In the genomic region with DNA sequence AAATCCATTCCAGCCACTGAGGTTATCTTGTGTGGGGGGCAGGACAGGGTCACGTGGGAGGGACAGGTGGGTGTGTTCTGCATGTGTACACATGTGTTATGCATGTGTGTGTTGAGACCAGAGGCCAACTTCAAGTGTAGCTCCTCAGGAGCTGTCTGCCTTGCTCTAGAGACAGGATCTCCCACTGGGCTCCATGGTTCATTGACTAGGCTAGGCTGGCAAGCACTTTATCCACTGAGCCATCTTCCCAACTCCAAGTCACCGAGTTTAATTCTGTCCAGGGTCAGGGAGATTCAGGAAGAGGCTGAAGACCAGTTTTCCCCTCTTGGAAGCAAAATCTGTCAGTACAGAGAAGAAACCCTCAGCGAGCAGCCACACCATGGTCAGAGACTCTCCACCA, we compare ENCODE assay signal across 24 mouse cellular contexts. TPM values are rescaled to one million over a fixed set of nuclear protein-coding genes. Genes with fewer than 3 reads are reported as not detected.
A peak's percentile ranks its signal among the peaks of the same experiment; 100 is the strongest.
DNase-seq lines count a peak whose midpoint lies in the region; ATAC-seq and TF ChIP-seq lines count a peak whose summit lies in the region.
"Had no signal": no experiment of that assay in that cellular context is flagged by ENCODE, and none has a peak within 500 bp of the region (broad histone marks: within the 10 kb centered on the region; RNA-seq: fewer than 3 reads in every experiment).

No protein-coding gene starts in this region.

- no peak for TF ChIP-seq POLR2A in bone marrow macrophage, adult 2 months (IDR thresholded peaks at IDR 0.05; ENCODE audit: borderline replicate concordance, low read depth, low read length)

- no peak overlapping the region for H3K4me3 ChIP-seq in liver, postnatal 0 days (ENCODE audit: low read depth, low read length)
- H3K4me3 ChIP-seq in bone marrow macrophage, adult 2 months (ENCODE audit: insufficient read depth, low read length) = 0 out of 2 replicates have a peak overlapping the region, but pooled peaks have one; percentile 11
- H3K4me3 ChIP-seq: forebrain, embryonic 13.5 days; gastrocnemius, adult 2 months; heart, adult 2 months; heart, embryonic 12.5 days; hindbrain, embryonic 13.5 days; kidney, embryonic 15.5 days; limb, embryonic 13.5 days; liver, embryonic 12.5 days; midbrain, embryonic 10.5 days; midbrain, embryonic 15.5 days; neural tube, embryonic 15.5 days had no signal

- no peaks in the 10 kb centered on the region for H3K27me3 ChIP-seq in liver, postnatal 0 days (ENCODE audit: insufficient read depth, low read length)
- H3K27me3 ChIP-seq: forebrain, embryonic 13.5 days; hindbrain, embryonic 13.5 days; kidney, embryonic 15.5 days; limb, embryonic 13.5 days; liver, embryonic 12.5 days; midbrain, embryonic 15.5 days; neural tube, embryonic 15.5 days had no signal

- TF ChIP-seq EP300 in liver, postnatal 0 days (IDR thresholded peaks at IDR 0.05; ENCODE audit: low read depth) = no peak

- H3K27ac ChIP-seq in liver, postnatal 0 days (ENCODE audit: low read depth) = no peak overlapping the region
- peak overlapping the region; percentile 81 for H3K27ac ChIP-seq in bone marrow macrophage, adult 2 months (ENCODE audit: insufficient read depth, low read depth, low read length)
- H3K27ac ChIP-seq: forebrain, embryonic 13.5 days; gastrocnemius, adult 2 months; heart, adult 2 months; hindbrain, embryonic 13.5 days; kidney, embryonic 15.5 days; limb, embryonic 13.5 days; liver, embryonic 12.5 days; midbrain, embryonic 10.5 days; midbrain, embryonic 15.5 days; neural tube, embryonic 15.5 days had no signal

- H3K9ac ChIP-seq in liver, postnatal 0 days (replicated peaks) = no peak overlapping the region
- H3K9ac ChIP-seq: forebrain, embryonic 13.5 days; heart, embryonic 12.5 days; hindbrain, embryonic 13.5 days; kidney, embryonic 15.5 days; limb, embryonic 13.5 days; liver, embryonic 12.5 days; midbrain, embryonic 15.5 days; neural tube, embryonic 15.5 days had no signal

- no peaks in the 10 kb centered on the region for H3K9me3 ChIP-seq in liver, postnatal 0 days (ENCODE audit: low read length)
- H3K9me3 ChIP-seq: forebrain, embryonic 13.5 days; heart, embryonic 12.5 days; hindbrain, embryonic 13.5 days; kidney, embryonic 15.5 days; limb, embryonic 13.5 days; liver, embryonic 12.5 days; midbrain, embryonic 10.5 days; midbrain, embryonic 15.5 days; neural tube, embryonic 15.5 days had no signal

- 56% methylated on average over 3 of the region's 3 CpGs for WGBS in liver, postnatal 0 days (ENCODE audit: insufficient replicate concordance)

- H3K4me2 ChIP-seq in liver, postnatal 0 days (ENCODE audit: low read depth, low read length) = peak overlapping the region; percentile 19; the same call in 1 of the 2 replicates
- H3K4me2 ChIP-seq: forebrain, embryonic 13.5 days; heart, embryonic 12.5 days; hindbrain, embryonic 13.5 days; kidney, embryonic 15.5 days; limb, embryonic 13.5 days; liver, embryonic 12.5 days; midbrain, embryonic 15.5 days; neural tube, embryonic 15.5 days had no signal

- H3K4me1 ChIP-seq in liver, postnatal 0 days (ENCODE audit: insufficient read depth) = peaks cover 22% of the 10 kb centered on the region
- peaks cover 41% of the 10 kb centered on the region for H3K4me1 ChIP-seq in bone marrow macrophage, adult 2 months (ENCODE audit: control insufficient read depth, insufficient read depth, low read length)
- H3K4me1 ChIP-seq: liver, embryonic 12.5 days; midbrain, embryonic 15.5 days had no signal

- DNase-seq in liver, postnatal 0 days = no peak
- DNase-seq in liver = no peak
- DNase-seq in adrenal gland, adult (ENCODE audit: inconsistent age in 2 of 2, low spot score in 1 of 2) = no peak
- no peak for DNase-seq in right cerebral cortex, postnatal 10 days (ENCODE audit: low spot score in 2 of 2)
- no peak for DNase-seq in retina, embryonic 14.5 days (ENCODE audit: low spot score)
- DNase-seq: adrenal gland, postnatal 10 days; cerebellum, adult 8-10 months; heart, postnatal 4 days; kidney, postnatal 4 days; right cerebral cortex, postnatal 4 days had no signal

- no peak for ATAC-seq in liver, postnatal 0 days
- 0 out of 2 replicates have a peak, but pooled peaks have one; percentile 1 for ATAC-seq in megakaryocyte, adult 5-6 weeks (ENCODE audit: poor library complexity, severe bottlenecking)
- ATAC-seq: forebrain, embryonic 13.5 days; intestine, postnatal 0 days; liver, embryonic 12.5 days; midbrain, embryonic 15.5 days had no signal

- H3K36me3 ChIP-seq in liver, postnatal 0 days (replicated peaks; ENCODE audit: insufficient read depth, low read length) = no peaks in the 10 kb centered on the region
- H3K36me3 ChIP-seq: heart, embryonic 12.5 days; hindbrain, embryonic 13.5 days; kidney, embryonic 15.5 days; limb, embryonic 13.5 days; liver, embryonic 12.5 days; midbrain, embryonic 10.5 days; midbrain, embryonic 15.5 days; neural tube, embryonic 15.5 days had no signal

- no peak for TF ChIP-seq CTCF in liver, postnatal 0 days (IDR thresholded peaks at IDR 0.05; ENCODE audit: low read depth)
- no peak for TF ChIP-seq CTCF in bone marrow macrophage, adult 2 months (IDR thresholded peaks at IDR 0.05; ENCODE audit: low read depth, low read length)

RNA-seq across cellular contexts. Expression of a gene that starts 19.4 kb away (rescaled TPM):
- polyA plus RNA-seq in liver, postnatal 0 days (2015; fragmentation: Nextera tagmentation; extraction: Ambion mirVana) = 6.8 and 7.3 TPM in 2 replicates
- polyA plus RNA-seq in bone marrow macrophage, adult 2 months (2012; ENCODE audit: insufficient read depth, insufficient read length, missing spikeins) = 27.2 and 27.7 TPM in 2 replicates
- total RNA-seq in megakaryocyte, adult 5-6 weeks (2015) = 37.2 and 46.0 TPM in 2 replicates
- total RNA-seq in megakaryocyte, adult 5-6 weeks (2017) = 45.6 and 48.1 TPM in 2 replicates
